Mouse (Mus musculus): ENCODE measurements around the gene Gm20388.

DNA sequence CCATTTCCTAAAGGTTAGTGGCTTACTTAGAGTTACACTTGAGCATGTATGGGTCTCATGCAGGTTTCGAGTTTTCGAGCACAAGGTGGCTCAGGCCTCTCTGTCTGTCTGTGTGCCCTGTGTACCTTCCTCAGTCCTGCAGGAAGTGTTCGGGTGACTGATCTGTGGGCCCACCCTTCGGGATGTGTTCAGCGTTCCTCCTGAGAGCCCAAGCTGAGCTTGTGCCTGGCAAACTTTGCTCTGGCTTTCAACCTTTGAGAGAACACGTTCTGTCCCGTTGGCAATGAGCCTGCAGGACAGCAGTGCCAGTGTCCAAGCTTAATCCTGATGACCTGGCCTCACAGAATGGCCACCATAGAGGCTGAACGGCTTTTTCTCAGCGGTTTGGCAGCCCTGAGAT, 2914.3 kb downstream of the Gm20388 start:
- no peak for TF ChIP-seq POLR2A (IDR thresholded peaks at IDR 0.05; ENCODE audit: borderline replicate concordance, control insufficient read depth, low read depth, low read length)
- TF ChIP-seq CTCF (IDR thresholded peaks at IDR 0.05; ENCODE audit: control insufficient read depth, insufficient read depth, low read length): no peak

Measured in bone marrow, adult 2 months (tissue).